Mouse (Mus musculus) G1E (cell line): Measurements from ENCODE around the gene Pex16. TPM values are rescaled to one million over a fixed set of nuclear protein-coding genes. Genes with fewer than 3 reads are reported as not detected.

ENCODE experiments used
- ATAC-seq: 2 replicates; pipeline ENCODE4 v1.8.0; 2016; ENCODE audit warnings: mild to moderate bottlenecking; ENCODE audit not compliant: insufficient number of reproducible peaks, poor library complexity, low FRiP score, severe bottlenecking; ENCODE audit errors: extremely low read depth
- DNase-seq: peaks from one replicate; pipeline ENCODE4 v3.0.0; 2012; ENCODE audit warnings: low spot score
- H3K27me3 ChIP-seq: 2 replicates; pipeline ENCODE4 v1.6.1; 2012; ENCODE audit warnings: mild to moderate bottlenecking, low read length, inconsistent platforms; ENCODE audit not compliant: insufficient read depth
- H3K36me3 ChIP-seq: replicated peaks from 2 replicates; pipeline ENCODE3; 2012; ENCODE audit warnings: mild to moderate bottlenecking, inconsistent platforms
- H3K4me1 ChIP-seq: 2 replicates; pipeline ENCODE4 v1.6.1; 2012; ENCODE audit warnings: low read depth, low read length, inconsistent platforms, mixed read lengths; ENCODE audit not compliant: insufficient read depth
- H3K4me3 ChIP-seq: 2 replicates; pipeline ENCODE4 v1.5.1; 2012; ENCODE audit warnings: low read depth, mild to moderate bottlenecking, inconsistent platforms, low read length, moderate library complexity, mixed read lengths
- H3K9me3 ChIP-seq: replicated peaks from 2 replicates; pipeline ENCODE4 v1.6.1; 2012; ENCODE audit warnings: inconsistent platforms
- CTCF ChIP-seq: IDR thresholded peaks from 2 replicates; pipeline ENCODE4 v1.5.1; 2012; ENCODE audit warnings: low read depth, low read length, inconsistent platforms, mixed read lengths
- GATA1 ChIP-seq: IDR thresholded peaks from 2 replicates; pipeline ENCODE4 v1.6.1; 2012; ENCODE audit warnings: borderline replicate concordance, low read length, inconsistent platforms, mixed read lengths
- GATA2 ChIP-seq: IDR thresholded peaks from 2 replicates; pipeline ENCODE4 v1.6.1; 2012; ENCODE audit warnings: low read depth, low read length, inconsistent platforms, borderline replicate concordance
- POLR2AphosphoS5 ChIP-seq: IDR thresholded peaks from 2 replicates; pipeline ENCODE4 v1.6.1; 2012; ENCODE audit warnings: low read depth, low read length, inconsistent platforms; ENCODE audit not compliant: insufficient replicate concordance
- TAL1 ChIP-seq: conservative IDR thresholded peaks from 2 replicates; pipeline ENCODE4 v1.6.1; 2012; ENCODE audit warnings: low read depth, low read length, inconsistent platforms, mixed read lengths
- polyA plus RNA-seq: library from polyadenylated mRNA; stranded (reverse); fragments of >175 nt; gene quantifications from 2 replicates; pipeline ENCODE4 v1.2.3, GENCODE M21; 2012
- total RNA-seq, 2 experiments: library from RNA; stranded (forward) in 1 of 2; stranded (reverse) in 1 of 2; fragments of 200-1000 nt in 1 of 2; fragments of >200 nt in 1 of 2; fragmentation: Nextera tagmentation in 1 of 2; gene quantifications; 2 replicates each; pipeline ENCODE4 v1.2.3; 2014 to 2017

The Pex16 gene
- total and polyA plus RNA-seq, 3 experiments: 6.9 to 22.0 (median 13.3) TPM

- no peak overlapping the region for H3K4me3 ChIP-seq
- no peak for DNase-seq
- H3K36me3 ChIP-seq: peaks cover 27% of the 10 kb centered on the region
- TF ChIP-seq TAL1 (no peak), CTCF (no peak), POLR2AphosphoS5 (no peak), GATA2 (no peak), GATA1 (no peak)
- ATAC-seq: no peak
- peaks cover 41% of the 10 kb centered on the region; the same call in 1 of the 2 replicates for H3K27me3 ChIP-seq
- H3K9me3 ChIP-seq: no peaks in the 10 kb centered on the region
- peaks cover 6% of the 10 kb centered on the region; the same call in 1 of the 2 replicates for H3K4me1 ChIP-seq
These were observed 10.4 kb upstream of the Pex16 start for GRCm38 (mm10) chr2:92364086-92364485.

GRCm38 (mm10) chr2:92365568-92365967, 8.9 kb upstream of the Pex16 start:
- H3K36me3 ChIP-seq: peaks cover 13% of the 10 kb centered on the region
- no peak overlapping the region; the same call in 1 of the 2 replicates for H3K4me3 ChIP-seq
- DNase-seq (no peak), ATAC-seq (no peak)
- H3K9me3 ChIP-seq: no peaks in the 10 kb centered on the region
- TF ChIP-seq CTCF (no peak), TAL1 (no peak)
- H3K27me3 ChIP-seq: peaks cover 54% of the 10 kb centered on the region
- peaks cover 8% of the 10 kb centered on the region; the same call in 1 of the 2 replicates for H3K4me1 ChIP-seq

GRCm38 (mm10) chr2:92367383-92368029, 7.0 kb upstream of the Pex16 start:
- DNase-seq: no peak
- Histone ChIP-seq H3K27me3 (peaks cover 74% of the 10 kb centered on the region), H3K36me3 (peaks cover 6% of the 10 kb centered on the region), H3K4me3 (no peak overlapping the region), H3K4me1 (peaks cover 11% of the 10 kb centered on the region; the same call in 1 of the 2 replicates), H3K9me3 (no peaks in the 10 kb centered on the region)
- TF ChIP-seq TAL1 (no peak), GATA2 (no peak), GATA1 (no peak), POLR2AphosphoS5 (no peak), CTCF (no peak)
- ATAC-seq: no peak

- Histone ChIP-seq H3K27me3 (peaks cover 67% of the 10 kb centered on the region), H3K4me1 (peaks cover 28% of the 10 kb centered on the region), H3K9me3 (no peaks in the 10 kb centered on the region), H3K4me3 (no peak overlapping the region), H3K36me3 (no peaks in the 10 kb centered on the region)
- DNase-seq (no peak), ATAC-seq (no peak)
- TF ChIP-seq CTCF (no peak), GATA1 (no peak), POLR2AphosphoS5 (no peak), TAL1 (no peak), GATA2 (no peak)
These were observed 4.1 kb upstream of the Pex16 start for GRCm38 (mm10) chr2:92370375-92370774.

- Histone ChIP-seq H3K9me3 (no peaks in the 10 kb centered on the region), H3K27me3 (peaks cover 61% of the 10 kb centered on the region), H3K36me3 (no peaks in the 10 kb centered on the region), H3K4me3 (peak overlapping the region; percentile 11; the same call in 1 of the 2 replicates), H3K4me1 (peaks cover 33% of the 10 kb centered on the region)
- no peak for TF ChIP-seq TAL1
- no peak for TF ChIP-seq GATA2
- no peak for TF ChIP-seq POLR2AphosphoS5
- TF ChIP-seq CTCF: no peak
- TF ChIP-seq GATA1: no peak
- DNase-seq (no peak), ATAC-seq (no peak)
These were observed 3.4 kb upstream of the Pex16 start for GRCm38 (mm10) chr2:92370821-92371805.

- Histone ChIP-seq H3K9me3 (no peaks in the 10 kb centered on the region), H3K36me3 (peaks cover 9% of the 10 kb centered on the region), H3K4me3 (no peak overlapping the region), H3K27me3 (peaks cover 53% of the 10 kb centered on the region), H3K4me1 (peaks cover 42% of the 10 kb centered on the region)
- TF ChIP-seq POLR2AphosphoS5: no peak
- no peak for TF ChIP-seq TAL1
- TF ChIP-seq CTCF: no peak
- no peak for TF ChIP-seq GATA1
- no peak for TF ChIP-seq GATA2
- no peak for DNase-seq
- ATAC-seq: no peak
These were observed 2.3 kb upstream of the Pex16 start for GRCm38 (mm10) chr2:92371971-92372690.
